Mouse (Mus musculus) kidney, postnatal 25 days (tissue): ENCODE results near the gene Zscan2.

Experiments
- DNase-seq, 2 experiments: peaks; one replicate each; pipeline ENCODE4 v3.0.0; 2021; ENCODE audit warnings: mixed read lengths in 2 of 2

Zscan2 gene

DNA sequence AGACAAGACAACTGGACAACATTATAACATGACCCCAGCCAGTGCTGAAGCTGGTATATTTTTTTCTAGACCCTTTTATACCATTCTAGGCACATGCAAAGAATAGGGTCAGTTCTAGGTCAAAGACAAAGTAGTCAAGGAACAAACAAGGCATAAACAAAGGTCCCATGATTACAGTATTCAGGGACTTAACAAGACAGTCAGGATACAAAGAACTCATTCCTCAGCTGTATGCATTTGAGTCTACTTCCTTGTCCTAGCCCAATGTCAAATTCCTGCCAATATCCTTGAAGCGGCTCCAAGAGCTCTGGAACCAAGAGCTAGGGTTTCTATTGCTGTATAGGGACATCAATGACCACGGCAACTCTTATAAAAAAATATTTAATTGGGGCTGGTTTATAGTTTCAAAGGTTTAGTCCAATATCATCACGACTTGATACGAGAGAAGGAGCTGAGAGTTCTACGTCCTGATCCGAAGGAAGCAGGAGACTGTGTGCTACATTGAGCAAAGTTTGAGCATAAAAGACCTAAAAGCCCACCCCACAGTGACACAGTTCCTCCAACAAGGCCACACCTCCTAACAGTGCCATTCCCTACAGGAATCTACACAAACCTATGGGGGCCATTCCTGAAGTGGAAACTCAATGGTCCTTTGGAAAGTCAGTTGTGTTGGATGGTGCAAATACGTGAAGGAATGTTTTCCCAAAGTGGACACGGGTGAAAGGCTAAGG is 16.6 kb upstream of the Zscan2 start:
- no peak for DNase-seq

DNA sequence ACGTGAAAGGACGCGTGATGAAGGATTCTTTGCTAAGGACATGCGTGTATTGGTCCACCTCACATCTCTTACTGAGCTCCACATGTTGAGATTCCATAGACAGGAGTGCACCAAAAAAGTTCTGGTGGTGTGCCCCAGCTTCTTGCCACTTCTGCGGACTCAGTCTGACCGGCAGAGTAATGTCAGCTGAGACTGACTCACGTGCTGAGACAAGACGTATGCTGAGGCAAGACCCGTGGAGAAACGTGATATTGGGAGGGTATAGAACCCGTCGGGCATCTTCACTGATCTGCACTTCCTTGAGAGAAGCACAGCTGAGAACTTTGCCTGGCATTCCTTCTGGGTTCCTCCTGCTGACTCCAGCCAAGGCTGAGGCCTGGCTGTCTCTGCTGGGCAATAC is 16.0 kb upstream of the Zscan2 start:
- no peak for DNase-seq

DNA sequence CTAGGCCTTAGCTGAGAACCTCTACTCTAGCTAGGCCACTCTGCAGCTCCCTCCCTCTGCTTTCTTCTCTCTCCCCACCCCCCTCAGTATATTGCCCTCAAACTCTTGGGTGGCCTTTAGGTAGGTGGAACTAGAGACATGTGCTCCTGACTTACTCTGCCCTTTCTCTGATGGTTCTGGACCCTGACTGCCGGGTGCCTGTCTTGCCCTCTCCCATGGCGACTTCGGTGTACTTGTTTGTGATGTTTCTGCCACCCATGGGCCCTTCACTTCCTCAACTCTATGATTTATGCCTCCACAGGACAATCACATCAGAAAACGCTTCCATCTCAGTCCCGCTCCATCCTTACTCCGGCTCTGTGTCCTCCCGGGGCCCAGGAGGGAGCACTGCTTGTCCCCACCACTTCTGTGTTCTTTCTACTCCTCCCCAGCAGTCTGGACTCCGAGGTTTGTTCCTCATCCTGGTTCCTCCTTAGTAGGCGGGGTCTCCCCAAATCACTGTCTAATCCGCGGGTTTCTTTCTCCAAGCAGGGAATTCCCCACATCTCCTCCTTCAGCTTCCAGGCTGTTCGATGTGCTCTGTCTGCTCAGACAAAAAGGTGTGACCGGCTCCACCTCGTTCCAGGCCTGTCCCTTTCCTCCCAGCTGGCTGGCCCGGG is 15.0 kb upstream of the Zscan2 start:
- no peak for DNase-seq

DNA sequence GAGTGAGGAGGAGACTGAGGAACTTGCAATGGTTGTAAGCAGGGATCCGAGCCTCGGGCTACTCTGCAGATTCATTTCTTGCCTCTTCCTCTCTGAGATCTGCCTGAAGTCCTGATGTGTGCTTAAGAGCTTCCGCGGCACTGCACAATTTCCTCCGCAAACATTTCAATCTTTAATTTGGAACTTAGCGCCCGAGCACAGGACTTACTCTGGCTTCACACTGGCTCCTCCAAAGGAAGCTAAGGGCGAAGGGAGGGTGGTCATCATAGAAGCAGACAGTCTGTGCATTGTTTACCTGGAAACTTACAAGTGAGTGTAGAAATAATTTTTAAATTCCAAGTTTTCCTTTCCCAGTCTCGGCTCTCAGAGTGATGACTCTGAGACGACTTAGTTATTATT is 14.4 kb upstream of the Zscan2 start:
- DNase-seq = no peak

DNA sequence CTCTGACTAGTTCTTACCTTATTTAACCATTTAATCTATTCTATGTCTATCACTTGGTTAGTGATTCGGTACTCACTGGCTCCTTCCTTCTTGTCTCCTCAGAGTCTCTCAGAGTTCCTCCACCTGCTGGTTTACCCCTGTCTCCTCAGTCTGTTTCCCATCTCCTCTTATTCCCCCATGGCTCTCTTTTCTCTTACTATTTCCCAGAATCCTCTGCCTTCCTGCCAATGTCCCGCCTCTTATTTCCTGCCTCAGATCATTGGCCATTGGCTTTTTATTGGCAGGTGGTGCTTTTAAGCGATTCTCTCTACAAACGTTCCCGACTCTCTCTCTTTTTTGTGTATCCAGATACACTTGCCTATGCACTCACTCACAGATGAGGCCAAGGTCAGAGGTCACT is 14.0 kb upstream of the Zscan2 start:
- no peak for DNase-seq

DNA sequence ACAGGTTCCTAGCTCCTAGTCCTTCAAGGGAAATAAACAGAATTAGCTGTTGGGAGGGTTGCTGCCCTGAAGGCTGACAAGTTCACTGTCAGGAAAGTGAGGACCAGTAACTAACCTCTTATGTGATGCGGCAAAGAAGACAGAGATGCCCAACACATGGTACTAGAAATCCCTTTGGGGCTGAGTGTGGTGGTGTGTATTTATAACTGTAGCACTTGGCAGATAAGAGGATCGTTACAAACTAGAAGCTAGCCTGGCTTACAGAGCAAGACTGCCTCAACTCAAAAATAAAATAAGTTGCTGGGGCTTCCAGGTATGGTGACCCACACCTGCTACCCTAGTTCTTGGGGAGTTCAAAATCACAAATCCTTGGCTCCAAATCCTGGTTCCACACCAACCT is 11.5 kb upstream of the Zscan2 start:
- DNase-seq = no peak

DNA sequence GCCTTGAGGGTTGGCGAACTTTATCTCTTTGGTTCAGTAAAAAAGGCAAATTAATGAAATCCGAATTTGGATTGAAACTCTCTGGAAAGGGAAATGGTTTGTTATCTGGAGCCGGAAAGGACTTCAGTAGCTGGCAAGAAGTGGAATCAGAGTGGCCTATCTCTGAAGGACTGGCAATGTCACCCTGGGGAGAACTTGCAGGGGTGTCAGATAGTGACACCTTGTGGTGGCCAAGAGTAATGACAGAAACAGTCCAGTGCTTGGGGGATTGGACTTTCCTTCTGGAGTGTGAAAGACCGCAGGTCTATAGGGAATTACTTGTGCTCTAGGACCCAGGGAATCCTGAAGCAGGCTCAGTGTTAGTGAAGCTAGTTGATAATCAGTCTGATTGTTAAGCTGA is 11.0 kb upstream of the Zscan2 start:
- DNase-seq = peak; percentile 48 to 68

DNA sequence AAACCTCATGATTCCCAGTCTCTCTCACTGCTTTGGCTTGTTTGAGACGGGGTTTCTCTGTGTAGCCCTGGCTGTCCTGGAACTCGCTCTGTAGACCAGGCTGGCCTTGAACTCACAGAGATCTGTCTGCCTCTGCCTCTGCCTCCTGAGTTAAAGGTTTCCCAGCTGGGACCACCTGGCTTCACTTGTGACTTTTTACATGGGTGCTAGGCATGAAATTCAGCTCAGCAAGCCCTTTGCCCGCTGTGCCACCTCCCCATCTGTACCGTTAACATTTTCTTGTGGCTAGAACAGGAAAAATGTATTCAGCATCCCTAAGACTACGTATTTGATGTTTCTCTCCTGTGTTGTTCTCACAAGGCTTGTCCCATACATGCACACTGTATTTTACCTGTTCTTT is 10.2 kb upstream of the Zscan2 start:
- no peak for DNase-seq

DNA sequence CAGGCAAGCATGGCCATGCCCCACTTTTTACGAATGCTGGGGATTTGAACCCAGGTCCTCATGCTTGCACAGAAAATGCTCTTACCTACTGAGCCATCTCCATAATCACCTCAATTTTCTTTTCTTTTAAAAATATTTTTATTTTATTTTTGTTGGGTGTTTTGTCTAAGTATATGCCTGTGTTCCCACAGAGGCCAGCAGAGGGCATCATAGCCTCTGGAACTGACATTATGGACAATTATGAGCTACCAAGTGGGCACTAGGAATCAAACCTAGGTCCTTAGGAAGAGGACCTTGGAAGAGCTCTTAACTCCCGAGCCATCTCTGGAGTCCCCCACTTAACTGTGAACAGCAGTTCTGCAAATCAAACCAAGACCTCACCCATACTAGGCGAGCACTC is 7.5 kb upstream of the Zscan2 start:
- DNase-seq = peak in 1 of 2 experiments; percentile 25

DNA sequence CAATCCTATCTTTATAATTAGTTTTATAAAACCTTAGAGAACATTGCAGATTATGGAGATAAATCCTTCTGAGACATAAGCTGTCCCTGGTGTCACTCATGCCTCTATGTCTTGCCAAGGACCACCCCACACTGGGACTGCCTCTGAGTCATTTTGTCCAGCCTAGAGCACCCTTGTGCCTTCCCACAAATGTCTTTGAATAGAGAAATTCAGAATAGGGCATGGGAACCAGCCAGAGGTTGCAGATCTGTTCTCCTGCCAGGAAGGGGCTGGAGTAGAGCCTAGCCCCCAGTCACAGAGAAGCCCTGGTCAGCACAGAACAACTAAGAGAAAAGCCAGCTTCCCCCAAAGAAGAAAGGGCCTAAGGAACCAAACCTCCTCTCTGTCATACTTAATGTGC is 5.4 kb upstream of the Zscan2 start:
- no peak for DNase-seq

DNA sequence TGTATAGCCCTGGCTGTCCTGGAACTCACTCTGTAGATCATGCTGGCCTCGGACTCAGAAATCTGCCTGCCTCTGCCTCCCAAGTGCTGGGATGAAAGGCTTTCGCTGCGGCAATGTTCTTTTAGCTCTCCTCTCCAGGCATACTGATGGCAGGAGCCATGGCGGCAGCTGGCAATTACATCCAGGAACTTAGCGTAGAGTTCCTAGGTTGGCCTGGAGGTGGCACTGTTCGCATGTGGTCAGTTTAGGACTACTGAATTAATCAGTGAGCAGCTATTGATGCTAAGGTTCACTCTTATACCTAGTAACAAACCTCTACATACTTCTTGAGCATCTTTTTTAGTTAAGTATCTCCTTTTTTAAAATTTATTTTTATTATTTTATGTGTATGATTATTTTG is 3.5 kb upstream of the Zscan2 start:
- peak; percentile 86 to 88 for DNase-seq

DNA sequence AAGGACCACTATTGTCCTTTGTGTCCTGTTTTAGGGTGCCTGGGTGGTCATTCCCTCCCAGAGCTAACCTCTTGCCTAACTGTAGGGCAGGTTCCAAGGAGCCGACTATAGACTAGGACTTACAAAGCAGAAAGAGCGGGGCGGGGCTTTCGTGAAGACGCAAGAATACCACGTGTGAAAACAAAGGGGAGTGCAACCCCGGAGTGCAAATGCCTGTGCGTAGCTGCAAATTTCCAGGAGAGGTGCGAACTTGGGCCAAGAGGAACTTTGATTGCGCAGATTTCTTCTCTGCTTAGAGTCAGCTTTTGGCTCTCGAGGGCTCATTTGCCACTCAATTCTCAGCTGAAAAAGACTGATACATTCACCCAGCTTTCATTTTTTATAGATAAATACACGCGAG is 493 bp upstream of the Zscan2 start:
- DNase-seq = peak; percentile 80 to 86

DNA sequence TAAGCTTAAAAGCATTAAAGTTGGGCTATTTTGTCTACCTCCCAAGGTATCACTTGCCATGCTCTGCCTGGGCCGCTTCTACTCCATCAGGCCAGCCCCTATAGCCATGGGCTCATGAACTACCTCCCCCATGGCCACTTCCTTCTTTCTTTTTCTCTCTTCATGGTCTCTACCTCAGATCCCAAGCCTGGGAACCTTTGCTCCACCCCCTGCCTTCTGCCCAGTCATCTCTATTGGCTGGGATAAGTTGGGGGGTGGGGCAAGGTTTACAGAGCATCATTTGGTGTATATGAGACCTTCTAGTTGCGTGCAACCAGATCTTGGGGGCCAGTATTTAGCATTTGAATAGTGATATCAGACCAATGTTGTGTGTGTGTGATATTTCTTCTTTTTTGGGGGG is 1.8 kb downstream of the Zscan2 start:
- DNase-seq = no peak

DNA sequence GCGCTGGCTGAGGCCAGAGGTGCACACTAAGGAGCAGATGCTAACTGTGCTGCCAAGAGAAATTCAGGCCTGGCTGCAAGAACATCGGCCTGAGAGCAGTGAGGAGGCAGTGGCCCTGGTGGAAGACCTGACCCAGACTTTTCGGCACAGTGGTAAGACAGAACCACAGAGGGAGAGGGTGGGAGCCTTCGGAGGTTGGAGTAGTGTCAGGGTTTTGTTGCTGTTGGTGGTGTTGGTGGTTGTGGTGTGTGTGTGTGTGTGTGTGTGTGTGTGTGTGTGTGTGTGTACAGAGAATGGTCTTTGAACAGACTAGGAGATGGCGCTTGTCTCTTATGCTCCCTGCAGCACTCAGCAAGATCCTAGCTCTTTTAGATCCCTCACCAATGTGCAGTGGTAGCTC is 2.8 kb downstream of the Zscan2 start:
- DNase-seq = no peak

DNA sequence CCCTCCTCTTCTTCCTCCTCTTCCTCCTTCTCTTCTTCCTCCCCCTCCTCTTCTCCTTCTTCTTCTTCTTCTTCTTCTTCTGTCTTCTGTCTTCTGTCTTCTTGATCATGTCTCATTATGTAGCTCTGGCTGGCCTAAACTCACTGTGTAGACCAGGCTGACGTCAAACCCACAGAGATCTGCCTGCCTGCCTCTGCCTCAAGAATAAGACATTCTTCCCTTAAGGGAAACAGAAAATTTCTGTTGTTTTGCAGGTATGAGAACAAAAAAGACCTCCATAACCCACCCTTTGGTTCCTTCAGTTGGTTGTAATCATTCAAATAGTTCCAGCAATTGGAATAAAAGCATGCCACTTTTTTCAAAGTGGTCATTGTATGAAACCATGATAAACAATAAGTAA is 3.4 kb downstream of the Zscan2 start:
- DNase-seq = no peak

DNA sequence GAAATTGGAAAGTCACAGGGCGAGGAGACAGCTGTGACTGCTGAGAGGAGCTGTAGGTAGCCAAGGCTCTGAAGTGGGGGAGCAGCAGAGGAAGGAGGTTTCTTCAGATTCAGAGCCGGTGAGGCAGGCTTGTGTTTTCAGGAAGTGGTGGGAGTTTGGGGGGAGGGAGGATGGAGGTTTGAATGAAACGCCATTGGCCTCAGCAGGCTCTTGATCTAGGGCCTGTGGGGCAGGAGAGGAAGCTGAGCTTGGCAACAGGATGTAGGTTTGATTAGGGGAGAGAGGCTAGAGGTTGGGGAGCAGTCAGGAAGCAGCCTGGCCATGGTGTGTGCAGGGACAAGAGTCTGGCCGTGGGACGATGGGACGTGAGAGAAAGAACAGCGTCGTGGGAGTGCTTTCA is 4.1 kb downstream of the Zscan2 start:
- peak in 1 of 2 experiments; percentile 45 for DNase-seq

DNA sequence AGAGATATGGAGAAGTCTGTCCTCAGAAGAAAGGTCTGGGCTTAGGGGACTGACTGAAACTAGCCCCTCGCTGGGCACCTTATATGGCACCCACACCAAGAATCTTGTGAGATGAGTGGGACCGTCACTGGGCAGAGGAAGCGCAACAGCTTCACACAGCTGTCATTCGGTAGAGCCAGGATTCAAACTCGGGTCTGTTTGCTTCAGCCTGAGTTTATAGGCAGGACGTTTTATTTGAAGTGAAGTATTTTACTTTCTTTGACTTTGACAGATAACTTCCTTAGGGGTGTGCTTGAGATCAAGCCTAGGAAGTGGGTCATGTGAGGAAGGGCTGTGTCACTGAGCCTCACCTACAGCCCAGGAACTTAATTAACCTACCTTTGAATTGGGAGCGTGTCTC is 4.8 kb downstream of the Zscan2 start:
- DNase-seq = no peak

DNA sequence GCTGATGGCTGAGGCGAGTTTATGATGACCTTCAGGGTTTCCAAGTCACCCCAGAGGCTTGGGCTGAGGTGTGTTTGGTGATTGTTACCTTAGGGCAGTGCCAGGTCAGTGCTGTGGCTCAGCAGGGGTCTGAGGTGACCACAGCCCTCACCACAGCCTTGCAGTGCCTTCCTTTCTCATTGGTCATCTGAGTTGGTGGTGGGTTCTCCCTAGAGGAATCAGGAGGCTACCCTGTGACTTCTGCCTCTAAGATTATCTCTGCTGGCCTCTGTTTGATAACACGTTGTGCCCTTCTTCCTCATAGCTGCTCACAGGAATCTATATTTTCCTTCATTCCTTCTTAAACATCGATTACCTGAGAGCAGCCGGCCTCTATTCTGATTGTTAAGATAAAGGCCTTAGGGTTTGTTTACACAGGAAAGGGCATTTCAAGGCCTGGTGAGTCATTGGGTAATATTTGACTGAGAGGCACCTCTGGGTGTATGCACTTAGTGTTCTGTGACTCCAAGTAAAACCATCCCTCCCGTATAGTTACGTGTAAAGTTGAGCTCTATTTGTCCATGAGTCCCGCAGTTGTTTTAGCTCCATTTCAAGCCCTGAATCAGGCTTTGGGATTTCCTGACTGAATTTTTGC is 5.9 kb downstream of the Zscan2 start:
- peak in 1 of 2 experiments; percentile 65 for DNase-seq

DNA sequence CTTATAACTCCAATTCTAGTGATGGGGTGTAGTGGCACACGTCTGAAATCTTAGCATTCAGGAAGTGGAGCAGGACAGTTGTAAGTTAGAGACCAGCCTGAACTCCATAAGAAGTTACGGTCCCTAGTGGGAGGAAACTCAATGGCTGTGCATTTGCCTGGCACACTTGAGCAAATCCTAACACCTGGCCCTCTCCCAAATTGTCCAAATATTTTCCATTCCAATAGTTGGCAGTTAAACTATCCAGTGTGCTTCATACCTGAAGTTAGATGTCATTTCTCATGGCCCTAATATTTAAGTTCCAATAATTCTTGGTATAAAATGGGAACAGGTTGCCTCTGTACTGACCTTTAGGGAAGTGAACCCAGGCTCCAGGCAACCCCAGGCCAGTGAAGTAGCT is 8.0 kb downstream of the Zscan2 start:
- no peak for DNase-seq

DNA sequence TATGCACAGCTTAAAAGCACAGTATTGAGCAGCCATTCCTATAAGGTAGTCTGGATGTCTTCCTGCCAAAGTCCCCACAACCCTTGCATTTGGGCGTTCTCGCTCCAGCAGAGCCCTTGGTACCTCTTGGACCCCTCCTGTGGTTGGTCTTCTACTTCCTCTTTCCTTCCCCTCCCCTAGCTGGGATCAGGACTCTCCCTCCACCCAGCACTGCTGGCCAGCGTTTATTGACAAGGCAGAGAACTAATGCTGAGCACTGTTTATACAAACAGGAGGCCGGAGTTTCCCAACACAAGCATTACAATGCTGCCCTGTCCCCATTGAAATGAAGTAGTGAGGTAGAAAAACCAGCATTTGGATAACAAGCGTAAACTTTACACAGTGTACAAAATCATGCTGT is 12.3 kb downstream of the Zscan2 start:
- DNase-seq = no peak

DNA sequence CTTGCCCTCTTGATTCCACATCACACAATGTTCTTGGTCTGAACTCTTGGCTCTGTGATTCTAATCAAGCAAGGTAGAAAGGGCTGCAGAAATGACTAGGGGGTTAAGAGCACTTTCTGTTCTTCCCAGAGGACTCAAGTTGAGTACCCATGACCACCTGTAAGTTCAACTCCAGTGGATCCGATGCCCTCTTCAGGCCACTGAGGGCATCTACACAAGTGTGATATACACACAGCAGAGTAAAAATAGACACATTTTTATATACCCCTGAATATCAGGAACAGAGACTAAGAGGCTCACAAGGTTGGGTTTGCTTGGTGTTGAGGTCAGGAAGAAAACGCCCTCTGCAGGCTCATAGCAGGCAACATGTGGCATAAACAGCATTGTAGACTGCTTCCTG is 12.9 kb downstream of the Zscan2 start:
- no peak for DNase-seq

DNA sequence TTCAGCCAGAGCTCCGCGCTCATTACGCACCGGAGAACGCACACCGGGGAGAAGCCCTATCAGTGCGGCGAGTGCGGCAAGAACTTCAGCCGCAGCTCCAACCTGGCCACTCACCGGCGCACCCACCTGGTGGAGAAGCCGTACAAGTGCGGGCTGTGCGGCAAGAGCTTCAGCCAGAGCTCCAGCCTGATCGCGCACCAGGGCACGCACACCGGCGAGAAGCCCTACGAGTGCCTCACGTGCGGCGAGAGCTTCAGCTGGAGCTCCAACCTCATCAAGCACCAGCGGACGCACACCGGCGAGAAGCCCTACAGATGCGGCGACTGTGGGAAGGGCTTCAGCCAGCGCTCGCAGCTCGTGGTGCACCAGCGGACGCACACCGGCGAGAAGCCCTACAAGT is 15.0 kb downstream of the Zscan2 start:
- no peak for DNase-seq

DNA sequence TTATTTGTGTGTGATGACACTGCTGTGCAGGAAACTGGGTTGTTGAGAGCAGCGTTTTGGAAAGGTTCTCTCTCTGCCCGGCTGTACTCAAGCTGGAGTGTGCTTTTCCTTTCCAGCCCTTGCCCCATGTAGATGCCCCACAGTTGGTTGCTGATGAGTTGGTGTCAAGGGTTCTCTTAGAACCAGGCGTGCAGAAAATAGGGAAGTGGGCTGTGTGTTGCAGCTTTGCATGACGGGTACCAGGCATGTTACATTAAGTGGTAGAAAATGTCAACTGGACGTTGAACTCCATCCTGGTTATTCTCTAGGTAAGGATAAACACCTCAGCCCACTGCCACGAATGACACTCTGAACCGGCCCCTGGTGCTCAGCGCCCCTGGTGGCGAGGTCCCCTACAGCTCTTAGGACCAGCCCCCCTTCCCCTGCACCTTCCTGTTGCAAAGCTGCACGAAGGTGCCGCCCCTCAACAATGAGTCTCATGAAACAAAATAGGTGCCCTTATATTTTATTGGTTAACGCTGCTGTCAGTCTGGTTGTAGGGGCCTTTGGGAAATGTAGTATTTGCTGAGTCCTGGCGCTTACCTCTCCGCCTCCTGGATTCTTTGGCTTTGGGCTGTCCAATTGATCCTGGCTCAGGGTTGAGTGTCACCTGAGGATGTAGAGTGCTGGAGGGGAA is 22.2 kb downstream of the Zscan2 start:
- peak; percentile 70 to 88 for DNase-seq

DNA sequence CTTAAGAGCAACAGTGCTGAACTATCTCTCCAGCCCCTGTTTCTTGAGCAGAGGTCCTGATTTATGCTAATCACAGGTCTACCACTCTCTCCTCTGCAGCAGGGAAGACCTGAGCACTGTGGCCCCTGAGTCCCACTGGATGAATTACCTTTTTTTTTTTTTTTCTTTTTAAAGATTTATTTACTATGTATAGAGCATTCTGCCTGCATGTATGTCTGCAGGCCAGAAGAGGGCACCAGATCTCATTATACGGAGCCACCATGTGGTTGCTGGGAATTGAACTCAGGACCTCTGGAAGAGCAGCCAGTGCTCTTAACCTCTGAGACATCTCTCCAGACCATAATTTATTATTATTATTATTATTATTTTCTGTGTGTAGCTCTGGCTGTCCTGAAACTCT is 24.9 kb downstream of the Zscan2 start:
- DNase-seq = no peak
